Mouse (Mus musculus) heart, adult 11 months (tissue): ENCODE data around the gene Atxn10.
"Not testable (repeated sequence)": the region's sequence is repeated elsewhere in the genome, so short reads cannot be mapped to it uniquely, and the experiment has no call there.

ENCODE experiments used
- DNase-seq: peaks from one replicate; pipeline ENCODE4 v3.0.0; 2022

Gene Atxn10

DNA sequence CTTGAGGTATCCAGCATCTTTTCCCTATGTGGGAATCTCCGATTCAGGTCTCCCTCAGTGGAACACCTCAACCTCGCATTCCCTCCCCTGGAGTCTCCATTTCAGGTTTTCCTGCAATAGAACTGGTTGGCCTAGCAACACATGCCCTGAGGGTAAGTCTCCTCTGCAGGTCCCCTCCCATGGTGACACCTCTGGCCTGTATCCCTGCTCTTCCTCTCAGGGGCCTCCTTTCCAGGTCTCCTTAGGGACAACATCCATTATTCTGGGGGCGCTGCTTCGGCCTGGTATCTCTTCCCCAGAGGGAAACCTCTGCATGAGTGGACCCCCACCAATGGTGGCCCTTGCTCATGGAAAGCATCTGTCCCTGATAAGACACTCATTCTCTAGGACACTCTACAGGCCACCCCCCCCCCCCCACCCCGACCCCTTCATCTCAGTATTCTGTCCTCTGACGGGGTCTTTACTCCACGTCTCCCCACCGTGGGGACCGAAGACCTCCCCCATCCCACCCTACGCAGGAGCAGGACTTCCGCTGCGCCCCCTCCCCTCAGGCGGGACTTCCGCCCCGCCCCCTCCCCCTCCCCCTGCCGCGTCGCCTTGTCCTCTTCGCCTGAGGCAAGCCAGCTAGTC lies at the start of gene Atxn10:
Atxn10 (plus strand) TSS at position 575 of the 630 bp plus-strand sequence.
- no peak for DNase-seq

DNA sequence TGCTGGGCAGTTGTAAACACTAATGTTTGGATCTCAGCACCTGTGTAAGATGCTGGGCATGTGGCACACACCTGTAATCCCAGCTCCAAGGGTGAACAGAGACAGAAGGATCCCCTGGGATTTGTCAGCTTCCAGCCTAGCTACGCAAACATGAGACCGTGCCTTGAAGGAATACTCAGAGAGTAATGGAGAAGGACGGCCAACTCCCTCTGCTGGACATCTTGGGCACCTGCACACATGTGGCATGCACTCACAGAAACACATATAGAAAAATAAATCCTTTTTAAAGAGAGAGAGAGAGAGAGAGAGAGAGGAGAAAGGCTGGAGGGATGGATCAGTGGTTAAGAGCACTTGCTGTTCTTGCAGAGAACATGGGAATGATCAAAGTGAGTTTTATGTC lies 41.4 kb upstream of the Atxn10 start:
- DNase-seq: no peak

DNA sequence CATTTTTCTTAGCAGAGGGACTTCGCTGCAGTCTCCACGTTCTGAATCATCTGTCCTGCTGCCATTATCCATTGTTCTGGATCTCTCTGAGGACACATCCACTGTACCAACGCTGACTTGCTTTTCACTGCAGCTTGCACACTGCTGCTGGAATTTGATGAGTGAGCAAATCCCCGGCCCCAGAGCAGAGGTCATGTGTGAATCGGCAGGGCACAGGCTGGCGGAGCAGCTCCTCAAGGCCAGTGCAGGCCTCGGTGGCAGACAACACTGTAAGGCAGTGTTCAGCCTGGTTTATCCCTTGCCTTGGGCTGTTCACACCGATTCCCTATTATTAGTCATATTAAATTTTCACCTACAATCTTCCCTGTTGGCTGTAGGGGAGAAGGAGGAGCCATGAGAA lies 40.5 kb upstream of the Atxn10 start:
- DNase-seq: no peak

DNA sequence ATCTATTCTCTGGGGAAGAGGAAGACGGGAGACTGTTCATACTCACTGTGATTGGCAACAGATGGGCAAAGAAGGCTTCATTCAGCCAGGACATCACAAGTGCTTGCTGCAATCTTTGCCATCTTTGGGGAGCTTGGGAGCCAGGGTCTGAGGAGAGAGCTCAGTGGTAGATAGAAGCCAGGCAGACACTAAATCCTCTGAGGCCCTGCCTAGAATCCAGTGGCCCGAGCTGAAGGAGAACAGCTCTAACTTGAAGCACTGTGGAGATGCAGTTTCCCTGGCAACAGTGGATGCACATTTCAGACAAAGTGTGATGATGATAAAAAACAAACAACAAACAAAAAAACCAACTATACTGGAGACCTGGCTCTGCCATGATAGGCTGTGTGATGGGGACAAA lies 40.1 kb upstream of the Atxn10 start:
- DNase-seq: no peak

DNA sequence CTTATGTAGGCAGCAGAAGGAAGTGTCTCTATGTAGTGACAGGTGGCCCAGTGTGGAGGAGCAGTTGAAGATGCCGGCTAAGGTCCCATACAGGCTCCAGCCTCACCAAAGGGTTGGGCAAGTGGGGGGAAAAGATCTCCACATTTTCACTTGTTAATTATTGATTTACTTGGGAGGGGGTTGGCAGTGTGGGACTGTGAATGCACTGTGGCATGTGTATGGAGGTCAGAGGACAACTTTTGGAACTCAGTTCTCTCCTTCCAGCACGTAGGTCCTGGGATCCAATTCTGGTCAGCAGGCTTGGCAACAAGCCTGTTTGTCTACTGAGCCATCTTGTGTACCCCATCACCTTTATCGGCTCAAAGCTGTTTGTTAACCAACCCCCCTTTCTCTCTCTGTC lies 39.5 kb upstream of the Atxn10 start:
- no peak for DNase-seq

DNA sequence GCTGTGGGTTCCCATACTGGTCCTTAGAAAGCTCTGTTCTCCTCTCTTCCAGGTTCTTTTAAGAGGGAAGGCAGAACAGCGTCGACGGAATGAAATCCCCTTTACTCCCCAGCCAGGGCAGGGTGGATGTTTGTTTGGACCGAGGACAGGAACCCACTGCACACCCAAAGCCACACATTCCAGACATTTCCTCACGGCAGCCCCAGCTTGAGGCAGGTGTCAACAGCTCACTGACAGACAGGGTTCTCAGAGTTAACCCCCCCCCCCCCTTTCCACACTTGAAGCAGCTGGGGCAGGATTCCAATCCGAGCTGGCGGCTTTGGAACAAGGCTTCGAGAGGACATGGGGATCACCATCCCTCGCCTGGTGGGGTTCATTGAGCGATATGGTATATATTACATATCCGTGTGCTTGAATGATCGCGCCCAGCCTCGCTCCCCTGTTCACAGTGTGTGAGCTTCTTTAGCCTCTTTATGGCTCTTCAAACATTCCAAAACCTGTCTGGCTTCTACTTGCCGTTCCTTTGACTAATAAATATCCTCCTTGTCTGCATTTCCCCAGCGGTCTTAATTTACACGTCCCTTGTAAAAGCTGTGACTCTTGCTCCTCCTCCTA lies 37.8 kb upstream of the Atxn10 start:
- no peak for DNase-seq

DNA sequence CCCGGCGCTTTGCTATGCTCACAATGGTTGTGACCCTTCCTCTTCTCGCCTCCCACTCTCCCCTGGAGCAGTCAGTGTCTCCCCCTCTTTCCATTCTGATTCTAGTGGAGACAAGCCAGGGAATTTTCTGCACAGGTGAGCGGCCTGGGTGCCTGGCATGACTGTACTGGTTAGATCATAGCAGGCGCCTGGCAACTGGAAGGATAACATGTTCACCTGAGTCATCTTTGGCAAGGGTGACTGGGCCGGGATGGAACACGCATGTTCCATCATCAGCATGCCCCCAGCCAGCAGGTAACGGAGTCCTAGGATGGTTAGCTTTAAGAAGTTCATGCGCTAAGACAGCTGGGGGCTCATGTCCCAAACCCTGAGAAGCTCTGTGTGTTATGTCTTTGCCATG lies 37.1 kb upstream of the Atxn10 start:
- DNase-seq: no peak

DNA sequence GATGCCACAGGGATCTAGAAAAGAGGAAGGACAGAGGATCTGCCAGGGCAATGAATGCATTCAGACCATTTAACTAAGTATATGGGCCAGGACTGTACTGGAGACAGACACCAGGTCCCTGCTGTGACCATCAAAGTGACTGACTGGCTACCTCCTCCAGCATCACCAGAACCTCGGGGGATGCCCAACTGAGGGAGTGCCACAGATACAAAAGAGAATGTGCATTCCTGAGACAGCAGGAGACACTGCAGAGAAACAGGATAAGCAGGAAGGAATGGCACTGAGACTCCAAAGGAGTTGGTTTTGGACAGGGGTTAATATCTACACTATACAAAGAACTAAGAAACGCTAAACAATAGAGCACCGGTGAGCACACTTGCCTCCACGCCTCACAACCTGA lies 32.8 kb upstream of the Atxn10 start:
- DNase-seq: no peak

DNA sequence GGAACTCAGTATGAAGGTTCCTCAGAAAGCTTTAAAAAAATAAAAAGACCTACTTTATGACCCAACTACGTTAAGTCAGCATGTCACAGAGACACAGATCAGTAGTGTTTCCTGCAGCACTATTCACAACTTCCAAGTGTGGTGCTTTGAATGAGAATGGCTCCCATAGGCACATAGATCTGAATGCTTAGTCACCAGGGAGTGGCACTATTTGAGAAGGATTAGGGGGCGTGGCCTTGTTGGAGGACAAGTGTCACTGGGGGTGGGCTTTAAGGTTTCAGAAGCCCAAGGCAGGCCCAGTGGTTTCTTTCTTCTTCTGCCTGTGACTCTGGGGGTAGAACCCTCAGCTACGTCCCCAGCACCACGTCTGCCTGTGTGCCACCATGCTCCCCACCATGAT lies 32.1 kb upstream of the Atxn10 start:
- DNase-seq: no peak

DNA sequence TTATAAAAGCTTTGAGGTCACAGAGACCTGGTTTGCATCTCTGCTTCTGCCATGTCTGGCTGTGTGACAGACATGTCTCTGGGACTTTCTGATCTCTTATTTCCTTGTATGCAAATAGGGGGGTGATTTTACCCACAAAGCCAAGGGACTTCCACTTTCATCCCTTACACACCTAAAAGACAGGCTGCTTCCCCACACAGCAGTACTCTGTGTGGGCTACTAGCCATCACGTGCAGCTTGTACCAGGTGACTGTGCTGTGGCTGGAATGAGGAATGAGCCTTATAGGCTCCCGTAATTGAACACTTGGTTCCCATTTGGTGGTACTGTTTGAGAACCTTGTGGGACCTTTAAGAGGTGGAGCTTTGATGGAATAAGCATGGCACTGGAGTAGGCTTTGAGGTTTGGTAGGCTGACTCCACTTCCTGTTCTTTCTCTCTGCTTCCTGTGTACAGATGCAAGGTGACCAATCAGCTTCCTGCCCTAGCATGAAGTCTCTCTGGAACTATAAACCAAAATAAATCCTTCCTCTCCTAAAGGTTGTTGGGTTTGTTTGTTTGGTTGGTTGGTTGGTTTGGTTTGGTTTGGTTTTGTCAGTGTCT lies 28.9 kb upstream of the Atxn10 start:
- DNase-seq: no peak

DNA sequence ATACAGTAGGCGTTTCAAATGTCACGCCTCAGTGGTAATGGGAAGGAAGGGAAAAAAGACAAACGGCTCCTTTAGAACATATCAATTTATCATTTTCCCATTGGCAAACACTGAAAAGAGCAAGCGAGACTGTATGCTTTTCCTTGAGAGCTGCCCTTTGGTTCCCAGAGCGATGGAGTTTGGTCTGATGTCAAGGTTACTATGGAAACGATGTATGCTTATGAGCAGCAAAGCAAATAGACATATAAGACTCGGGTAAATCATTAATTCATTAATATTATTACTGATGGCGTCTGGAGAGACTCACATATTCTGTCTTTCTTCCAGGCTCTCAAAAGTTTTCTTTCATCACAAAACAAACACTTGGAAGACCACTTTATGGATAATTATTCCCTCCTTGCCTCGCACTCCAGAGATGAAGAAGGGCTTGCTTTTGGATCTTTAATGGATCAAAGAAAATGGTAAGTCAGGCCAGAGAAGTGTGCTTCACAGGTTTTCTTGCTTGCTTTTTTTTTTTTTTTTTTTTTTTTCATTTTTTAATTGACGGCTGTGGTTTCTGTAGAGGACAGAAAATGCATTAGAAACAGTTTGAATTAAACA lies 24.9 kb upstream of the Atxn10 start:
- DNase-seq: no peak

DNA sequence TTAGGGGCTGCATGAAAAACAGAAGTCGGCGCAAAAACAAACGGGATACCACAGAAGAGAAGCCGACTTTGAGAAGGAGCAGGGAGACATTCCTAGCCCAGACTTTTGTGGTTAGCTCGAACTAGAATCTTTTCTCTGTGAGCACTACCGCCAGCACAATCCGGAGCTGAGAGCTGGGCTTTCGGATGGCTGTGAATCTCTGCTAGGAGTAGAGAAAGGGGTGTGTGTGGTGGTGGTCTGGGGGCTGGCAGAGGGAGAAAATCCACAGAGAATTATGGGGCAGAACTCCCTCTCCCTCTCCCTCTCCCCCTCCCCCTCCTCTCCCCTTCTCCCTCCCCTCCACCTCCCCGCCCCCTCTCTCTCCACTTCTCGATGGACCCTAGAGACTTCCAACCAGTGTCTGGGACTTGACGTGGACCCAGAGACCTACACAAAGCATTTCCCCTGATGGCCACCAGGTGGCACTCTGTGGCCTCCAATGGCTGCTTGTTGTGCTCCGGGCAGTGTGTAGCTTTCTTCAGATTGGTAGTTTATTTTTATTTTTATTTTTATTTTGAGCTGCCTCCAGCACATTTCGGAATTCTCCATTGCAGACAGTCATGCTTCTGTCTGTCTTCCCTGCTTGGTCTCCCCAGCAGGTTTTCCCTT lies 20.5 kb upstream of the Atxn10 start:
- peak; percentile 93 for DNase-seq

DNA sequence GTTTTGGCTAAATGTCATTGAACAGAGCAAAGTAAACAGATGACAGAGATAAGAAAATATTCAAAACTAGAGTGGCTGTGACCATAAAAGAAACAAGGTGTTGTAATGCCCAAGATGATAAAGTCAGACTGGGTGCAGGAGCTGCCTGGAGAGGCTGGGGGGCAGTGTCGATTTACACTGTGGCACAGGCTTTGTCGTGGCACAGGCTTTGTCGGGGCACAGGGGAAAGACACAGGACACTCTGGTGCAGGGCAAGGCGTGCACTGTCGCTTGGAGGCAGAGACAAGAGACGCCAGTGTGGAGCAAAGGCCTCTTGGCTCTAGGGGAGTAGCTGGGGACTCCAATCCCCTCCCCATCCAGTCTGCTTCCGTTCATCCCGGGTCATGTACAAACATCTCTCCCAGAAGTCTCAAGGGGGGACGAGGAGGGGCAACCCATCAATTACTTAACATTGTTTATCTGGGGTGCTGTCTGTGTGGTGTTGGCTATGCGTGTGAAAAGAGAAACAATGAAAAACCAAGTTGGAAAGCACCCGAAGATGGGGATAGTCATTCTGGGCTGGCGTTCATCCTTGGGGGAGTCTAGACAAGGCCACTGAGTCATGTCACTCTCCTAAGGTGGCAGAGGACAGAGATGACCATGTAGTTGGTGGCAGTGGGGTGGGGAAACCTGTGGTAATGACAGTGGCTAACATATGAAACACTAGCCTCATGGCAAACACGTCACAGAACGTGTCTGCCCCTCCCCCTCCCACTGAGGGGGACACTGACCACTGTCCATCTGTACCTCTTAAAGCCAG lies 19.5 kb upstream of the Atxn10 start:
- no peak for DNase-seq

DNA sequence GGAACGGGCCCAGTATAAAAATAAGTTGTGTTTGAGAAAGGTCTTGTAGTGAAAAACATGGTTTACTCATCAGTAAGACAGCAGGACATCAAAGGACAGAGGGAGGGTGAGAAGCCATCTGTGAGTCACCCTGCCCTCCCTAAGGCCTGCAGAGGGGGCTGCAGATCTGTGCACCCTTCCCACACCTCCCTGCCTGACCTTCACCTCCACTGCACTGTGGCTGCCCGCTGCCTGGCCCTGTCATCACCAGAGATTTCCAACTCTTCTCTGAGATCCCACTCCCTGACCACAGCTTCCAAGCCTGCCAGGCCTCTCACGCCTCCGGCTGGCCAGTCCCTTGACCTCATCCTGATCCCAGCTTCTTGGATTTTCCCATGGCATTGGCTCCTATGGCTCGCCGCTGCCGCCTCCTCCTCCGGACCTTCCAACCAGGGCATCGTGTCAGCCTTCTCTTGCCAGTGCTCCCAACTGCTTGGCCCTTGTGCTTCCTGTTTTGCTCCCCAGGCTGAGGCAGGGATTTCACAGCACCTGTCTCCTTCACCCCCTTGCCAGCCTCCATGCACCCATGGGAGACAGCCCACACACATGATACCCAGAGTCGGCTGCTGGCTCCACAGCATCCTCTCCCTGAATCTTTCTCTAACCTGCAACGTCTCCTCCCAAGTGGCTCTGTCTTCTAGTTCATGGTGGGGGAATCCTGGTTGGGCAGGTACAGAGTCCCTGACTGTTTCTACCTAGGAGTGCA lies 15.9 kb upstream of the Atxn10 start:
- no peak for DNase-seq

DNA sequence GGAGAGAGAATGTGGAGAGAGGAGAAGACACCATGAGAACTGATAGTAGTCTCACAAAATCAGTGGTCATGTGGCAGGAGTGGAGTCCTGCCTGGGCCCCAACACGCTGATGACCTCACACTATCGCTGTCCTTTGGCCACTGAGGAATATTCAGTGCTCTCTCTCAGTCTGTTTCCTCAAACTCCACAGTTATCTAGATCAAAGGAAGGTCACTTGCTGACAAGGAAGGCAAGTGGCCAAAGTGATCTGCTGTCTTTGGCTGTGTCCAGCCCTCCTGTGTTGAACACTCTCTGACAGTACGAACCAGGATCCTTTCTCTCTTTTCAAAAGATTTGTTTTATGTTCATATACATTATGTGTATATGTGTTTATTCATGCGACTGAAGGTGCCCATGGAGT lies 12.8 kb upstream of the Atxn10 start:
- no peak for DNase-seq

DNA sequence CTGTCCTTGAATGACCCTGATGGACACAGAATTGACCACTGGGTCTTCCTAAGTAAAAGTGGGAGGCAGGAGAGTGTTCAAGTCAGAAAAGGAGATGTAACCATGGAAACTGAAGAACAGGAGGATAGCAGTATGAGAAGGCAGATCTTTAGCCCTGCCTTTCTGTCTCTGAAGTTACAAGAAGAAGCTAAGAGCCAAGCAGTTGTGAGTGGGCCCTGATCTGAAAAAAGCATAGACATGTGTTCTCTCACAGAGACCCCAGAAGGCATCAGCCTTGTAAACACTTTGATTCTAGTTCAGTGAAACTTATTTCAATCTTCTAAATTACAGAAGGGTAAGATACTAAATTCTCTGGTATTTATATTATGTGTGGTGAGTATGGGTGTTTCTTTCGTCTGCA lies 11.6 kb upstream of the Atxn10 start:
- DNase-seq: no peak

DNA sequence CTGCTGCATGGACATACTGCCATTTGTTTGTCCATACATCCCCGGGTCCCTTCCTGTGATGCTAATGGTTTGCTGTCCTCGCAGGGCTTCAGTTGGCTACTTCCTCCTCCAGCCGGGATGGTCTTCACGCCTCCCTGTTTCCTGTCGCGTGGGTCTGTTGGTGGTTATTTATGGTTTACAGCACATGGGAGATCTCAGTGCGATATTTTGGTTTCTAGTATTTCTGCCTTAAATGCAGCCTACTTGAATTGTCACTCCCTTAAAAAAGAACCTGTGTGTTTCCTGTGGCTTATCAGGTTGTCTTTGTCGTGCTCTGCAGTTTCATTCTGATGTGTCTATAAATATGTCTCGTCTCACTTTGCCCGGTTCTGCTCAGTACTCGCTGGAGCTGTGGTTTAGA lies 8.2 kb upstream of the Atxn10 start:
- DNase-seq: peak; percentile 84

DNA sequence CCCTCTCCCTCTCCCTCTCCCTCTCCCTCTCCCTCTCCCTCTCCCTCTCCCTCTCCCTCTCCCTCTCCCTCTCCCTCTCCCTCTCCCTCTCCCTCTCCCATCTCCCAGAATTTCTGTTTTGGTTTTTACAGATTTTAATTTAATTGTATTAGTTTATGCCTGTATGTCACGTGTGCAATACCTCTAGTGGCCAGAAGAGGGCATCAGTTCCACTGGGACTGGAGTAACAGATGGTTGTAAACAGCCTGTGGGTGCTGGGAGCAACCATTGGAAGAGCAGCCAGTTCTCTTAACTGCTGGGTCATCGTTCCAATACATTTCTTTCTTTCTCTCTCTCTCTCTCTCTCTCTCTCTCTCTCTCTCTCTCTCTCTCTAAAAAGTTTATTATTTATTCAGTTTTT lies 7.6 kb upstream of the Atxn10 start:
- not testable (repeated sequence) for DNase-seq

DNA sequence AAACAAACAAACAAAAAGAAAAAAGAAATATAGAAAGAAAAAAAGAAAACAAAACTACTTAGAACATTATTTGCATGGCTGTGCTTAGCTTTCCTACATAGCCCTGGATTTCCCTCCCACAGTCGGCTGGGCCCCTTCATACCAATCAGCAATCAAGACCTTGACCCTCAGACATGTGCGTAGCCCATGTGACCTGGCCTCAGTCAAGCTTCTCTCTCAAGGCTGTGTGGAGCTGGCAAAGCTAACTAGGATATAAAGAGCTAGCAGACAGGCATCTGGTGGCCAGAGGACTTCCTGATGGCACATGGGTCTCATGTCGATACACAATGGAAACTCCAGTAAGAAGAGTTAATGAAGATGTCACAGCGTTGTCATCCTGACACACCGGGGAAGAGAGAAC lies 6.9 kb upstream of the Atxn10 start:
- no peak for DNase-seq

DNA sequence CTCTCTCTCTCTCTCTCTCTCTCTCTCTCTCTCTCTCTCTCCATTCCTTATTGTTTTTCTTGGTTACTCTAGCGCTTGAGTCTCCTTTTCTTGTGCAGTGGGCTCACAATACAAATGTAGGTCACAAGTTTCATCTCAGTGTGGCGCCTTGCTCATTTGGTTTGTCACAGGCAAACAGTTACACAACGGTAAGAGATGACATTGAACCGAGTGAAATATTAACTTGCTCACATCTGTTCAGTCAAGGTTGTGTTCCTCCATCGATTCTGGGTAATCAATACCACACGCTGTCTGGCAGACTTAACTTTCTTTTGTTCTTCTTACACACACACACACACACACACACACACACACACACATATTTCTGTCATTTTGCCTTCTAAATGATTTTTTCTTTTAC lies 6.0 kb upstream of the Atxn10 start:
- DNase-seq: no peak

DNA sequence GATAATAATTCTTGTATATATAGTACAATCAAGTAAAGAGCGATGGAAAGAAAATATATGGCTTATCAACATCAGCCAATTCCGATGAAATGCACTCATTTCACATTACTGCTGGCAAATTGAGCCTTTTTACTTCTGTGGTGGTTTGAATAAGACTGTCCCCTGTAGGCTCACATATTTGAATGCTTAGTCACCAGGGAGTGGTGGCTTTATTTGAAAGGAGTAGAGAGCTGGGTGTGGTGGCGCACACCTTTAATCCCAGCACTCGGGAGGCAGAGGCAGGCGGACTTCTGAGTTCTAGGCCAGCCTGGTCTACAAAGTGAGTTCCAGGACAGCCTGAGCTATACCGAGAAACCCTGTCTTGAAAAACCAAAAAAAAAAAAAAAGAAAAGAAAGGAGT lies 2.5 kb upstream of the Atxn10 start:
- DNase-seq: not testable (repeated sequence)

DNA sequence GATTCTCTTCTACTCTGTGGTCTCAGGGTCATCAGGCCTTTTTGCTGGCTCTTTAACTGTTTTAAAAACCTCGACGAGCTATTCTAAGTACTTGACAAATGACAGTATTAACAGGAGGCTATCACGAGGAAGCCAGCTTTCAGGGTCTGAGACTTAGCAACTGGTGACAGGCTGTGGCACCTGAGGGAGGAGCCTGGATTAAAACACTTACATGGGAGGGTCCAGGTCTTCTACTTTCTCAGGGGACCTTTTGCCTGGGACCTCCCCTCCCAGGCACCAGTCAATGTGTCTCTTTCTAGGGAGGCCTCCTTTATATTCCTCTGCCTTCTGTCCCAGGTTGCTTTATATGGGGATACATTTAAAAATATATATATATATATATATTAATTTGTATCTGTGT lies 1.8 kb upstream of the Atxn10 start:
- DNase-seq: peak; percentile 70
